Mouse (Mus musculus) midbrain, embryonic 12.5 days (tissue): Measurements from ENCODE around the gene Ick. TPM values are rescaled to one million over a fixed set of nuclear protein-coding genes. Genes with fewer than 3 reads are reported as not detected.
"Not testable (repeated sequence)": the region's sequence is repeated elsewhere in the genome, so short reads cannot be mapped to it uniquely, and the experiment has no call there.

ENCODE experiments used
- ATAC-seq: fragments of 200-750 bp; cut with Nextera tagmentation; 2 replicates; pipeline ENCODE4 v1.8.0; 2017; ENCODE audit warnings: low read depth, moderate TSS enrichment, moderate library complexity; ENCODE audit not compliant: low FRiP score
- H3K27ac ChIP-seq: fragments of 300-500 bp; sonication (generic); replicated peaks from 2 replicates; pipeline ENCODE4 v1.5.1; 2016; ENCODE audit warnings: mild to moderate bottlenecking
- H3K27me3 ChIP-seq: fragments of 300-500 bp; sonication (generic); 2 replicates; pipeline ENCODE4 v1.6.1; 2016; ENCODE audit warnings: mild to moderate bottlenecking
- H3K36me3 ChIP-seq: fragments of 300-500 bp; sonication (generic); 2 replicates; pipeline ENCODE4 v1.6.1; 2016
- H3K4me1 ChIP-seq: fragments of 300-500 bp; sonication (generic); 2 replicates; pipeline ENCODE4 v1.6.1; 2016
- H3K4me2 ChIP-seq: fragments of 300-500 bp; sonication (generic); replicated peaks from 2 replicates; pipeline ENCODE4 v1.6.1; 2016; ENCODE audit warnings: mild to moderate bottlenecking, moderate library complexity
- H3K4me3 ChIP-seq: fragments of 300-500 bp; sonication (generic); 2 replicates; pipeline ENCODE4 v1.5.1; 2016; ENCODE audit warnings: mild to moderate bottlenecking
- H3K9ac ChIP-seq: fragments of 300-500 bp; sonication (generic); replicated peaks from 2 replicates; pipeline ENCODE4 v1.6.1; 2016; ENCODE audit warnings: mild to moderate bottlenecking, moderate library complexity
- H3K9me3 ChIP-seq: fragments of 300-500 bp; sonication (generic); 2 replicates; pipeline ENCODE4 v1.6.1; 2016; ENCODE audit warnings: mild to moderate bottlenecking
- WGBS: fragments of 180-500 bp; shearing (Covaris S2); methylation state at CpG from one replicate; pipeline ENCODE4 v1.1.7; 2016; 5-methylcytosine and 5-hydroxymethylcytosine counted together
- polyA plus RNA-seq: library from polyadenylated mRNA; unstranded; fragments of >200 nt; fragmentation: Nextera tagmentation; extraction: Ambion mirVana; gene quantifications from 2 replicates; pipeline ENCODE4 v1.2.1, GENCODE M21; 2016

The Ick gene
- polyA plus RNA-seq, 1 experiment from 2014 or later, result 40.1 TPM

DNA sequence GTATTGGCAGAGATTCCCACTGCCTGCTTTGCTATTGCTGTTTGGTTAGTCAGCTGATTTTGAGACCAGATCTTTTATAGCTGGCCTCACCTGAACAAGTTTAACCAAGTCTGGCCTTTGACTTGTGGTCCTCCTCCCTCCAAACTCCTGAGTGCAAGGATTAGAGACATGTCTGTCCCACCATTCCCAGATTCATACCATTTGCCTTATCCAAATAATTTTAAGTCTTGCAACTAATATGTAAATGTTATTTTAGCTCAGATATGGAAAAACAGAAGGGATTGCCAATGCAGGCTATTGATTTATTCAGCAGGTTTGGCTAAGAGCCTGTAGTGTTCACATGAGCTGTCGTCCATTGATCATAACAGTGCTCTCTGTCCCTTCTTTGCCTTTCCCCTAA, 48.2 kb downstream of the Ick start:
- H3K27ac ChIP-seq, result no peak overlapping the region
- H3K4me2 ChIP-seq, result no peak overlapping the region
- no peaks in the 10 kb centered on the region for H3K4me1 ChIP-seq
- no peak for ATAC-seq
- no peaks in the 10 kb centered on the region for H3K27me3 ChIP-seq
- H3K36me3 ChIP-seq, result peaks cover 81% of the 10 kb centered on the region
- no peak overlapping the region for H3K4me3 ChIP-seq
- 84% methylated on average over 1 of the region's 1 CpGs for WGBS
- H3K9me3 ChIP-seq, result no peaks in the 10 kb centered on the region
- no peak overlapping the region for H3K9ac ChIP-seq

DNA sequence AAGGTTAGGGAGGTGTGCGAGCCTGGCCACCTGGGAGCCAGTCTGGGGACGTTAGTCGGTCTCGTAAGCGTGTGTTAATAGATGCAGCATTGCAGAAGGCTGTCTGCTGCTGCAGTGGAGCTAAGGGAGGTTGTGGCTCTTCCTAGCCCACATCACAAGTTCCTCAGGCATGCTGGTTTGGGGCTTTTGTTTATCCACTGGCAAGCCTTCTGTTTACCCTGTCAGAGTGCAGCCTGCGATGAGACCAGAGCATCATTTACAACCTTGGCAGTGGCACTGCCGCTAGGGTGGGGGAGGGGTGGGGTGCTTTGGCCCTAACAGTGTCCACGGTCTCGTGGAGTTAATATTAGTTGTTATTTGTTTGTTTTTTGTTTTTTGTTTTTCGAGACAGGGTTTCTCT, 54.3 kb downstream of the Ick start:
- Histone ChIP-seq H3K4me2 (no peak overlapping the region), H3K4me1 (no peaks in the 10 kb centered on the region), H3K9me3 (no peaks in the 10 kb centered on the region), H3K4me3 (no peak overlapping the region), H3K36me3 (peaks cover 87% of the 10 kb centered on the region), H3K9ac (no peak overlapping the region), H3K27me3 (no peaks in the 10 kb centered on the region), H3K27ac (no peak overlapping the region)
- no peak for ATAC-seq
- WGBS, result 89% methylated on average over 10 of the region's 10 CpGs

DNA sequence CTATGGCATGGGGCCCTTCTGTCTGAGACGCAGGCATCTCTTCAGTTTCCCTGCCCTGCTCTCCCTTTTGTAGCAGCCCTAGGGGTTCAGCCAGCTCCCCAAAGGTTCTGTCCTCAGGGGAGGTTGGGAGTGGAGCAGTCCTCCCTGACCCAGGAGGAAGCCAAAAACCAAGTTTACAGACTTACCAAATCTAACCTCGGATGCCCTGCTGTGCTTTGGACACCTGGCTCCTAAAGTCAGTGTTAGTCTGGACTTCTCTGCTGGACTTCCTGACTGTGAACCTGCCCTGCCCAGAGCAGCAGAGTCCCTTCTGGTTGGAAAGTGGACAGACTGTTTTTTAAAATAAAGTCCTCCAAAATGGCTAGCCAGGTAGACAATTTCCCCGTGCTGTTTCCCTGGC, 55.7 kb downstream of the Ick start:
- Histone ChIP-seq H3K9me3 (no peaks in the 10 kb centered on the region), H3K27me3 (no peaks in the 10 kb centered on the region), H3K36me3 (peaks cover 85% of the 10 kb centered on the region), H3K4me2 (no peak overlapping the region), H3K27ac (no peak overlapping the region), H3K4me1 (no peaks in the 10 kb centered on the region), H3K4me3 (no peak overlapping the region), H3K9ac (no peak overlapping the region)
- no peak for ATAC-seq
- 89% methylated on average over 3 of the region's 3 CpGs for WGBS

DNA sequence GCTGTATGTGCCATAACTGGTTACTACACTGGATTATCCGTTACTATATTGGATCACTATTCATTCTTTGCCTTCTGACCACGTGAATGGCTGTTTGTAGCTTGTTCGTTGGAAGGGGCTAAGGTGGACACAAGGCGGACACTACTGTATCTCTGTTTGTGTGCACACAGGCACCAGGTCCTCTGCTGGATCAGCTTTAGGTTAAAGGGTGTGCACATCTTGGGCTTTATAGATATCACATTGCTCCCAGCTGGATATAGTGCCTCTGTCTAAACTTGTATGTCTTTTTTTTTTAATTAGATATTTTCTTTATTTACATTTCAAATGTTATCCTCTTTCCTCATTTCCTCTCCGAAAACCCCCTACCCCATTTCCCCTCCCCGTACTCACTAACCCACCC, 56.5 kb downstream of the Ick start:
- no peak overlapping the region for H3K4me2 ChIP-seq
- 96% methylated on average over 6 of the region's 6 CpGs for WGBS
- H3K4me3 ChIP-seq, result no peak overlapping the region
- no peaks in the 10 kb centered on the region for H3K4me1 ChIP-seq
- no peak for ATAC-seq
- H3K27ac ChIP-seq, result no peak overlapping the region
- peaks cover 81% of the 10 kb centered on the region for H3K36me3 ChIP-seq
- no peaks in the 10 kb centered on the region for H3K9me3 ChIP-seq
- H3K27me3 ChIP-seq, result no peaks in the 10 kb centered on the region
- H3K9ac ChIP-seq, result no peak overlapping the region

DNA sequence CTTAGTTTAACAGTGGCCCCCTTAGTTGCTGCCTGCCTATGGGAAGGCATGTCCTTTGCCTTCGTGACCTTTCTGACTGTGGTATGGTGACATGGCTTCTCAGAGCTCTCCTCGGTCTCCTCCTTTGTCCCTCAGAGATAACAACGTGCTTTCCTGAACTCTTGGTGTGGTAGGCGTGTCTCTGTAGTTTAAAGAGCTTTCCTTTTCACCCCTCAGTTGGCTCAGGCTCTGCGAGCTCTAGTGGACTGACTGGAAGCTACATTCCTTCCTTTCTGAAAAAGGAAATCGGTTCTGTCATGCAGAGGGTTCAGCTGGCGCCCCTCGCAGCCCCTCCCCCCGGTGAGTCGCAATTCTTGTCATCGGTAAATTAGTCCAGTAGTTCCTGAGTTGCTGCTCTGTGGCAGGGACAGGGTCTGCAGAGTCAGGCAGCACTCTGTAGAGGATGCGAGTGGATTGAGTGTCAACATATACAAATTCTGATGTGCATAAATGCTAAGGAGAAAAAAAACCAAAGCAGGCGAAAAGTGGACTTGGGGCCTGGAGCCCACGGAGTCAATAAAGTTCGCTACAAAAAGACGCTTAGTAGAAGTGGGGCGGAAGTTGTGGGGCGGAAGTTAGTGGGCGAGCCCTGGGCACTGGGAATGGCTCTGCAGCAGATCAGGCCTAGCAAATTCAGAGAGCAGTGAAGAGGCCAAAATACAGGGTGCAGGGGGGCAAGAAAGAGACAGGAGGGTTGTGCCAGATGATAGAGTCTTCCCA, 57.9 kb downstream of the Ick start:
- Histone ChIP-seq H3K4me2 (no peak overlapping the region), H3K4me3 (no peak overlapping the region), H3K9me3 (no peaks in the 10 kb centered on the region), H3K4me1 (no peaks in the 10 kb centered on the region), H3K27me3 (no peaks in the 10 kb centered on the region), H3K27ac (no peak overlapping the region), H3K9ac (no peak overlapping the region), H3K36me3 (peaks cover 67% of the 10 kb centered on the region)
- no peak for ATAC-seq
- WGBS, result 86% methylated on average over 19 of the region's 19 CpGs

DNA sequence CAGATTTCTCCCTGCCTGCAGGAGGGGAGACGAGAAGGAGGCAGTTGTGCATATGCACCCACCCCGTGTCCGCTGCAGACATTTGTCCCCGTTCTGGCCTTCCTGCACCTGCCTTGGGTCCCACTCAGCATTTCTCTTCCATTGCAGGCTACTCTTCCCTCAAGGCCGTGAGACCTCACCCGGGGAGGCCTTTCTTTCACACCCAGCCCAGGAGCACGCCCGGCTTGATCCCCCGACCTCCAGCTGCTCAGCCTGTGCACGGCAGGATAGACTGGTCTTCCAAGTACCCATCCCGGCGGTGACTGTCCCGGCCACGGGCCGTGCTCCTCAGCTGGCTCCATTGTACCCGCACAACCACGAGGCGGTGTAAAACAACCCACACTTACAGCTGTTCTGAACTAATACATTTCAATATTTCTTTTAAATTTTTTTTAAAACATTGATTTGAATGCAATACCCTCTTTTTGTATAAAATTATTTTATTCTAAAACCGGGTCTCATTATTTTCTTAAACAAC, 58.5 kb downstream of the Ick start:
- Histone ChIP-seq H3K9ac (no peak overlapping the region), H3K4me2 (no peak overlapping the region), H3K27me3 (no peaks in the 10 kb centered on the region), H3K27ac (no peak overlapping the region), H3K36me3 (peaks cover 61% of the 10 kb centered on the region), H3K4me3 (no peak overlapping the region), H3K9me3 (no peaks in the 10 kb centered on the region), H3K4me1 (no peaks in the 10 kb centered on the region)
- no peak for ATAC-seq
- WGBS, result 89% methylated on average over 19 of the region's 19 CpGs

DNA sequence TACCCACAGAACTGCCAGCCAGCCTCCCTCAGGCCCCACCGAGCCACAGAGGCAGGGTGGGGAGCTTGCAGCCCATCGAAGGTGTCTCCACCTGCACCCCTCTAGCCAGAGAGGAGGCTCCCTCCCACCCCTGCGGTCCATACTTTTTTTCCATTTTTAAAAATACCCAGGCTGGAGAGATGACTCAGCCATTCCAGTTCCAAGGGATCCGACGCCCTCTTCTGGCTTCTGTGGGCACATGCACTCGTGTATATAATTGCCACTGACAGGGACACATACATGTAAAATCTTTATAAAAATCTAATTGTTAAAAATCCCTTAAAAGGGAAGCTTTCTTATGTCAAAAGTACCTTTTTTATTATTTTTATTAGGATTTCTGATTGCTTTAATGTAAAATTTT, 59.9 kb downstream of the Ick start:
- Histone ChIP-seq H3K9ac (no peak overlapping the region), H3K9me3 (no peaks in the 10 kb centered on the region), H3K36me3 (peaks cover 54% of the 10 kb centered on the region), H3K27me3 (no peaks in the 10 kb centered on the region), H3K27ac (no peak overlapping the region), H3K4me1 (no peaks in the 10 kb centered on the region), H3K4me2 (no peak overlapping the region), H3K4me3 (no peak overlapping the region)
- 0 out of 2 replicates have a peak, but pooled peaks have one; percentile 27 for ATAC-seq
- WGBS, result 95% methylated on average over 6 of the region's 6 CpGs

DNA sequence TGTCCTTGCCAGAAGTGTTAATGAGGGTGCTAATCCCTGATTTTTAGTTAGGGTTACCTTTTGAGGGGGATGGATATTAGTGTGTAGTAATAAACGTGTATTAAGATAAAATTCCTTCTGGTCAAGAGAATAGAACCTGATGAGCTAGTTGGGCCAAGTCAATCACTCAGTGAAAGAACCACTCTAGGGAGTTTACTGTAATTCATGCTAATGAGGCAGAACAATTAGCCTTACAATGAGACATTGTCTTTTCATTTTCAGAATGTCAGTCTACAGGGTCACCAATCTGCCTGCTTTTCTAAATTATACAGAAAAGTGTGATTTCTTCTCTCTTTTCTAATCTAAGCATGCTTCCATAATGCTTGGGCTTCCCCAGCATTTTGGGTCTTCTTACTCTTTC, 65.0 kb downstream of the Ick start:
- H3K27me3 ChIP-seq, result no peaks in the 10 kb centered on the region
- H3K36me3 ChIP-seq, result peaks cover 9% of the 10 kb centered on the region; the same call in 1 of the 2 replicates
- H3K9me3 ChIP-seq, result no peaks in the 10 kb centered on the region
- 59% methylated on average over 1 of the region's 1 CpGs for WGBS
- H3K27ac ChIP-seq, result no peak overlapping the region
- ATAC-seq, result no peak
- H3K9ac ChIP-seq, result no peak overlapping the region
- no peak overlapping the region for H3K4me3 ChIP-seq
- no peak overlapping the region for H3K4me2 ChIP-seq
- 0 out of 2 replicates have a peak, but pooled peaks cover 3% of the 10 kb centered on the region for H3K4me1 ChIP-seq

DNA sequence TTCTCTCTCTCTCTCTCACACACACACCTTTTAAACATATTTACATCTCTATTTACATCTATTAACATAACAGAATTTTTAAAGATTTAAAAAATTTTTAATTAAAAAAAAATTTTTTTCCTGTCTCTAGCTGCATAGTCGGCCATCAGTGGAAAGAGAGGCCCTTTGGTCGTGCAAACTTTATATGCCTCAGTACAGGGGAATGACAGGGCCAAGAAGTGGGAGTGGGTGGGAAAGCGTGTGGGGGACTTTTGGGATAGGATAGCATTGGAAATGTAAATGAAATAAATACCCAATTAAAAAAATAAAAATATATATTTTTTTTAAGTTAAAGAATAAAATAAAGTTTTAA, 65.9 kb downstream of the Ick start:
- H3K4me2 ChIP-seq, H3K4me3 ChIP-seq, H3K9ac ChIP-seq, H3K27me3 ChIP-seq, H3K27ac ChIP-seq, H3K9me3 ChIP-seq, H3K4me1 ChIP-seq, H3K36me3 ChIP-seq: not testable (repeated sequence)
- peak; percentile 50; the same call in 1 of the 2 replicates for ATAC-seq
- WGBS, result 38% methylated on average over 3 of the region's 3 CpGs

DNA sequence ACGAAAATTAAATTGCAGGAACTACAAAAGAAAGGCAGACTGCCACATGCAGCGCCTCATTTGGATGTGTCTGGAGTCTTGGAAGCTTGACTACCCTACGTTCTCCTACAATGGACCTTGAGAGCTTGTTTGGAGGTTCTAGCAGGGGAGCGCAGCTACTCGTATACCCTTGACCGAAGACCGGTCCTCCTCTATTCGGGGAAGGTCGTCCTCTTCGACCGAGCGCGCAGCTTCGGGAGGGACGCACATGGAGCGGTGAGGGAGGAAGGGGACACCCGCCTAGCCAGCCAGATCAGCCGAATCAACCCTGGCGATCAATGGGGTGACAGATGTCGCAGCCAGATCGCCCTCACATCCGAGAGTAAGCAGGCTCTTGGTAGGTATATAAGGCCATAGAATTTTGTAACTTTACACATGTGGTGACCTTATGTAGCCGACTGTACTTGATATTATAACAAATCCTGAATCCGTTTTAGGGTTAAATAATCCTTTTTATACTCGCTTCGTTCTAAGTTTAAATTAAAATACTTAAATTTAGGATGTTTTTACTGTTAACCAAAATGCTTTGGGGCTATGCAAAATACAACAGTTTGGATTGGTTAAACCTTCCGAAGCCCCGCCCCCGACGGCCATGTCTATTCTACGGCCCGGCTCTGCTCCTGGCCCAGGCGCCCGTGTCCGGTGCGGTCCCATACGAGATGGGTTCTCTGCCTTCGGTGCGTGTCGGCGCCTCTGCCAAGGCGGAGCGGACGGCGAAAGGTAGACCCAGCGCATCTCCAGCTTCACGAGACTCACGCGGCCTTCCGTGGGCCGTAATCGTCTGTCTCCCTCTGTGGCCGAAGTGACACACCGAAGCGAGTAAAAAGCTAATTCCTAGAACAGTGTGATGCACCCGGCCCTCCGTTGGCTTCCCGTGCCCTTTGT, 66.5 kb downstream of the Ick start:
- no peaks in the 10 kb centered on the region for H3K9me3 ChIP-seq

DNA sequence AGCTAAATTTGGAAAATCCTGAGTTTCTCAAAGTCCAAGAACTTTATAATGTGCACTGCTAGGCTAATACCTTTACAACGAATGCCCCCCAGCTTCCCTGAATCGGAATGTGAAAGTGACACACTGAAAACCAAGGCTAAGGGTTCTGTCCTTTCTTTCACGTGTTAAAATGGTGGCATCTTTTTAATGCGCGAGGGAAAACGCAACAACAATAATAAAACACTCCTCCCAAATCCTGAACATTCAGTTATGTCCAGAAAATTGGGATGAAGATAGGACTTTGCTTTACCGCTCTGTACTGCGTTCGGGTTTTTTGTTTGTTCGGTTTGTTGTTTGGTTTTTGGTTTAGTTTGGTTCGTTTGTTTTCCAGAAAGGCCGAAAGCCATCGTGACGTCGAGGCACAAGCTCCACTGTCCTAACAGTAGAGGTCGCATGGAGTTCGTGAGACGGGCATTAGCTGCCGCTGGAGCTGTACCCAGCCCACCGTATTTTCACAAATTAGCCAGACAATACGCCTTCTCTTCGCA, 67.3 kb downstream of the Ick start:
- H3K36me3 ChIP-seq, result no peaks in the 10 kb centered on the region
- peak overlapping the region; percentile 97 for H3K27ac ChIP-seq
- peak overlapping the region; percentile 75 for H3K9ac ChIP-seq
- 0 out of 2 replicates have a peak, but pooled peaks cover 3% of the 10 kb centered on the region for H3K4me1 ChIP-seq
- peak; percentile 58 for ATAC-seq
- under 1% methylated on average over 22 of the region's 22 CpGs for WGBS
- peak overlapping the region; percentile 55 for H3K4me2 ChIP-seq
- peak overlapping the region; percentile 66 for H3K4me3 ChIP-seq
- H3K27me3 ChIP-seq, result no peaks in the 10 kb centered on the region
- H3K9me3 ChIP-seq, result no peaks in the 10 kb centered on the region

More for the DNA sequence above, 66.5 kb downstream of the Ick start:
- H3K9ac ChIP-seq, result peak overlapping the region; percentile 75
- peak overlapping the region; percentile 66 for H3K4me3 ChIP-seq
- H3K36me3 ChIP-seq, result no peaks in the 10 kb centered on the region
- 0 out of 2 replicates have a peak, but pooled peaks cover 3% of the 10 kb centered on the region for H3K4me1 ChIP-seq
- no peaks in the 10 kb centered on the region for H3K27me3 ChIP-seq
- peak; percentile 99 for ATAC-seq
- H3K4me2 ChIP-seq, result peak overlapping the region; percentile 55
- H3K27ac ChIP-seq, result peak overlapping the region; percentile 97
- WGBS, result under 1% methylated on average over 55 of the region's 58 CpGs

DNA sequence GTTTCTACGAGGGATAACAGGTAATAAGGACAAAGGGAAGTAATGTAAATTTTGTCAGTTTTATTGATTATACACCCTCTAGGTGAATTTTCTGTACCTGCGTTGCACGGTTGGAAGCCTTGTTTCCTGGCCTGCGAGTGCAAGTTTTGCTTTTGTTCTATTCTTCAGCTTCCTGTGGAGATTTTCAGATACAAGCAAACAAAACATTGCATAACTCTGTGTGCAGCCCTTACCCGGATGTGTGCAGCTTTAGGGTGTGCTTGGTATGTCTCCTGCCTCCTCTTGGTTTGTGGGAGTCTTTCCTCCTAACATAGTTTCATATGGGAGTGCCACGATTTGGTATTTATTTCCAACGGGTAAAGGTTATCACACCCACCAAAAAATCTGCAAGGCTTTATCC, 67.8 kb downstream of the Ick start:
- H3K27ac ChIP-seq, result peak overlapping the region; percentile 97

More for the DNA sequence above, 67.8 kb downstream of the Ick start:
- H3K4me3 ChIP-seq, result peak overlapping the region; percentile 66
- 0 out of 2 replicates have a peak, but pooled peaks cover 3% of the 10 kb centered on the region for H3K4me1 ChIP-seq
- no peaks in the 10 kb centered on the region for H3K27me3 ChIP-seq
- peak overlapping the region; percentile 55 for H3K4me2 ChIP-seq
- no peaks in the 10 kb centered on the region for H3K36me3 ChIP-seq
- 50% methylated on average over 7 of the region's 7 CpGs for WGBS
- peak overlapping the region; percentile 75; the same call in 1 of the 2 replicates for H3K9ac ChIP-seq
- no peak for ATAC-seq
- H3K9me3 ChIP-seq, result no peaks in the 10 kb centered on the region
